Mouse (Mus musculus) thymus, adult 2 months (tissue): Measurements from ENCODE around the gene Wif1.

Source experiments
- CTCF ChIP-seq: fragments of 200-500 bp; IDR thresholded peaks from 2 replicates; pipeline ENCODE4 v1.5.1; 2012; ENCODE audit warnings: mild to moderate bottlenecking, control low read depth, low read length, moderate library complexity, borderline replicate concordance; ENCODE audit not compliant: control insufficient read depth, poor library complexity, insufficient read depth; ENCODE audit errors: extremely low read depth
- POLR2A ChIP-seq: fragments of 200-500 bp; IDR thresholded peaks from 2 replicates; pipeline ENCODE4 v1.6.1; 2012; ENCODE audit warnings: mild to moderate bottlenecking, low read length, control low read depth, moderate library complexity; ENCODE audit not compliant: control insufficient read depth, poor library complexity, insufficient read depth; ENCODE audit errors: extremely low read depth

GRCm38 (mm10) chr10:121016711-121017503 is 16.9 kb upstream of the Wif1 start:
- no peak for TF ChIP-seq CTCF
- TF ChIP-seq POLR2A, result no peak
